Mouse (Mus musculus) C2C12 (cell line): ENCODE results near the gene Creg1.

Experiments used
- CEBPB ChIP-seq: IDR thresholded peaks from one replicate; pipeline ENCODE4 v1.6.1; 2011; ENCODE audit warnings: low read depth, mild to moderate bottlenecking, control low read depth, moderate library complexity
- CTCF ChIP-seq: IDR thresholded peaks from one replicate; pipeline ENCODE4 v1.5.1; 2011; ENCODE audit not compliant: control insufficient read depth, insufficient read depth, insufficient read length
- FOSL1 ChIP-seq: IDR thresholded peaks from one replicate; pipeline ENCODE4 v1.8.0; 2011; ENCODE audit warnings: mild to moderate bottlenecking, low read length; ENCODE audit not compliant: poor library complexity, insufficient read depth, severe bottlenecking
- MAX ChIP-seq: IDR thresholded peaks from one replicate; pipeline ENCODE4 v1.6.1; 2011; ENCODE audit warnings: mild to moderate bottlenecking, control low read depth
- MYOD1 ChIP-seq: IDR thresholded peaks from one replicate; pipeline ENCODE4 v1.6.1; 2011; ENCODE audit warnings: low read depth; ENCODE audit not compliant: control insufficient read depth, insufficient read length
- MYOG ChIP-seq: IDR thresholded peaks from one replicate; pipeline ENCODE4 v1.6.1; 2011; ENCODE audit not compliant: control insufficient read depth, insufficient read length; ENCODE audit errors: extremely low read depth
- USF1 ChIP-seq: IDR thresholded peaks from one replicate; pipeline ENCODE4 v1.6.1; 2011; ENCODE audit warnings: low read depth, mild to moderate bottlenecking, control low read depth, moderate library complexity

GRCm38 (mm10) chr1:165780586-165781111, 17.1 kb downstream of the Creg1 start:
- TF ChIP-seq USF1 (no peak), CTCF (peak; percentile 65), MYOG (no peak), MYOD1 (no peak), MAX (no peak), CEBPB (no peak), FOSL1 (no peak)
